Mouse (Mus musculus): ENCODE measurements around the gene Nuak2.
A peak's percentile ranks its signal among the peaks of the same experiment; 100 is the strongest.
"Not testable (repeated sequence)": the region's sequence is repeated elsewhere in the genome, so short reads cannot be mapped to it uniquely, and the experiment has no call there.

Nuak2 gene

DNA sequence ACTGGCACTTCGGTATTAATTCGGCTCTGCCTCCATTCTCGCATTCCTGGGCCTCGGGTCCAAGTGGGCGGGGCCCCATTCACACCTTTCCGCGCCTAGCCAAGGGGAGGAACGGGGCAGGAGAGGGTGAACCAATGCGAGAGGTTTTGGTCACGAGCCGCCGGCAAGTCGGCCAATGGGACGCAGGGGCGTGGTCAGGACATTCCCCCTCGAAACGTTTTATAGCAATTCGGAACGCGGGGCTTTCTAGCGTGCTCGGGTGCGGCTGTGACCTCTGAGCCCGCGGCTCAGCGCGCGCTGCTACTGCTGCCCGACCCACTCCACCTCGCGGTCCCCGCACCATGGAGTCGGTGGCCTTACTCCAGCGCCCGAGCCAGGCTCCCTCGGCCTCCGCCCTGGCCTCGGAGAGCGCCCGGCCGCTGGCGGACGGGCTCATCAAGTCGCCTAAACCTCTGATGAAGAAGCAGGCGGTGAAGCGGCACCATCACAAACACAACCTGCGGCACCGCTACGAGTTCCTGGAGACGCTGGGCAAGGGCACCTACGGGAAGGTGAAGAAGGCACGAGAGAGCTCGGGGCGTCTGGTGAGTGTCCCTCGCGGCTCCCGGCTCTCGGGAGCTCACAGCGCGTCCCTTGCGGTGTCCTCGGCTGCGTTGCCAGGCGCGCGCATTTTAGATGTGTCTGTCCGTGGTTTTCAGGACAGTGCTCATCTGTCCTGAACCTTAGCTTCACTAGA, at the start of gene Nuak2:
Gene Nuak2, plus strand, starts transcription at position 238 of the 736 bp plus-strand sequence.
- peak; percentile 84 for DNase-seq

DNA sequence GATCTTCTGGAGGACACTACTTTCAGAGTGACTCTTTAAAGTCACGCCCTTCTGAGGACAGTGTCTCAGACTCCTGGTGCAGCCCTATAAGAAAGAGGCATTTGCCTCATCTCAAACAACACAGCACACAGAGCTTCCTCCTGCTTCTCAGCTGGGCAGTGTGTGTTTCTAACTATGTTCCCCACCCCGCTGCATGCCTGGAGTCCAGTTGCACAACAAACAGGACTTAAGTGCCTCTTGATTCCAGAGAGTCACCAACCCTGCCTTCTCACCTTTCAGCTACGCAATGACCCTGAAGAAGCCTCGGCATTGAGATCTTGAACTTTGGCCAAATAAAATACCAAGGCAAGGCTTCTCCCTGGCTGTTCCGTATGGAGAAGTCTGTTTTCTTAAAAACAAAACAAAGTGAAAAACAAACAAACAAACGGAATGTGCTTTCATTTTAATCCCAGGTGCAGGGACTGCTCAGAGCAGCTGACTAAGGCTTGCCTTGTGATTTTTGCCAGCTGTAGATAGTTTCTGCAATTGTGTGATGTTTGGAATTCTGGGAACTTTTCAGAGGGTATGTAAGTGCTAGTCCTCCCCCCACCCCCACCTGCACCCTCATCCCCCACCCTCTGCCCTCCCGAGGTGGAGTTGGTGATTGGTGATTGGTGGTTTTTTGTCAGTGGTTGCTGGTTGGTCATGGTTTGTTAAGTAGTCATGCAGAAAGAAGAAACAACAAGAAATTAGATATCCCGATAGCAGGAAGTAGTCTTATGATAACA, 49.0 kb upstream of the Nuak2 start:
- no peak for DNase-seq

DNA sequence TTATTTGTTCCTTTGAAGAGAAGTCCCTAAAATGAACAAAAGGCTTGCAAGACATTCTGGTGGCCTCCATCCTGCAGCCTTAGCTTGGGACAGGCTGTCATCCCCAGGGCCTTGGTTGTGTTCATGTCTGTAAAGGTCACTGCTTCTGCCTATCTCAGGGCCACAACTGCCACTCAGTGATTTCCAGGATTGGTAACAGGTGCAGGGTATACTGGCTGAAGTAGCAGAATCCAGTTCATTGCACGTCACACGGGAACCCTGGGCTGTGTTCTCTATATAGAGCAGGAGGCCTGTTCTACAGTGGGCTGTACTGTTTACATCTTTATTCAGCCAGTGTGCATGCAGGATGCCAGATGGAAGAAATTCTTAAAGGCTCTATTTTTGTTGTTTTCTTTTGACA, 48.0 kb upstream of the Nuak2 start:
- DNase-seq, result peak; percentile 18

DNA sequence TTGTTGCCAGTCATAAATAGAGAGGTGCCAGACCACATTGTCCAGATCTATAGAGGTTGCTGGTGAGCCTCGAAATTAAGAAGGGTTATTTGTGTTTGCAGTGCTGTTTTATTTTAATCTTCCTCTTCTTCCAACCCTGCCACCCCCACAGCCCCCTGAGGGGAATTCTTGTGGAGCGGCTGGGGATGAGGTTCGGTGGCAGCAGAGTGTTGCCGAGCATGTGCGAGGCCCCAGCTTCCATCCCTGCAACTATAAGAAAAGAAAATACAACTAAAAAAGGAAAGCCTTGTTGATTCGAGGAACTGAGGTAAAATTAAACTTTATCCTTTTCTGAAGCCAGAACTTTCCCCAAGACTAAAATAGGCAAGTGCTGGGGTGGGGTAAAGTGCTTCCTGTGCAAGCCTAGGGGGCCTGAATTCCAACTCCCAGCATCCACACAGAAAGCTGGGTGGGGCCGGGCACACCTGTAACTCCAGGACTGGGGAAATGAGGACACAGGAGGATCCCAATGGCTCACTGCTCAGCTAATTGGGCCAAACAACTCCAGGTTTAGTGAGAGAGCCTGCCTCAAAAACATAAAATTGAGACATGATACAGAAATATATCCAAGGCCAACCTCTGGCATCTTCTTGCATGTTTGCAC, 47.4 kb upstream of the Nuak2 start:
- DNase-seq, result no peak

DNA sequence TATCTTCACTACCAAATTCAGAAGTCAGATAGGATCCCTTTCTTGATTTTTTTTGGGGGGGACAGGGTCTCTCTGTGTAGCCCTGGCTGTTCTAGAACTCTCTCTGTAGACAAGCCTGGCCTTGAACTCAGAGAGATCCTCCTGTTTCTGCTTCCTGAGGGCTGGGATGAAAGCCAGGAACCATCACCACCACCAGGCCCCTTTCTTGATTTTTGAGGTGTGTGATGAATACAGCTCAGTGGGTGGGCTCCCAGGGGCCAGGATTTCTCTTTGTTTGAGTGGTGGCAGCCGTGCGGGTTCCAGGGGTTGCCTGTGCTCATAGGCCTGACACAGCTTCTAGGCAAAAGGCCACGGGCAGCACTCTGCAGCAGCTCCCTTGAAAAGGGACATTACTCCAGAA, 44.7 kb upstream of the Nuak2 start:
- DNase-seq, result no peak

DNA sequence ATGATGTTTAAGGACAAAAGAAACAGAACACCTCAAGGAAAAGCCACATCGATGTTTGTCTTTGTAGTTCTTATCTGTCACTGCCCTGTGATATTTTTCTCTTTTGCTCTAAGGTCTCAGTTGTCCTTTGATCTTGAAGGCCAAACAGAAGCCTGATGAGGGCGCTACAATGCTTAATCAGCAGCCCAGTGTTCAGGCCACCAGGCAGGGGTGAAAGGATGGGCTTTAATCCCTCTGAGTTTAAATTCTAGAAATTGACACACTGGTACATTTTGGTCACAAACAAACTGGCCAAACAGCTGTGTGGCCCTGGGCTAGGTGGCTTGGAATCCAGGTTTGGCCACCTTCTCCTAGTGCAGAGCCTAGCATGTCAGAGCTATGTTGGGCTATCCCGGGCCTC, 39.2 kb upstream of the Nuak2 start:
- DNase-seq, result no peak

DNA sequence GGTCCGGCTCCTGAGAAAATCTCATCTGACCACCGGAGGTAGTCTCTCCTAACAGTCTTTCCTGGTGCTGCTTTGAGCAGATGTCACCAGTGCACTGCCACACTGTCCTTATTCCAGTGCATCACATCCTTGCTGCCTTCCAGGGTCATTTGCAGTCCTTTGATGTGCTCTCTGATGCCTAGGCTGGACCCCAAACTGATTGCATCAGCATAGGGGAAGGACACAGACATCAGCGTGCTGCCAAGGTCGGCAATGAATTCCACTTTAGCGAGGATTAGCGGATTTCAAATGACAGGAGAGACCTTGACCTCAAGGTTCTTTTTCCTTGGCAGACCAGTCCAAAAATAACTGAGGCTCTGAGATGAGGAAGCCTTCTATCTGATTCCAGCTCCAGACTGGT, 38.8 kb upstream of the Nuak2 start:
- no peak for DNase-seq

DNA sequence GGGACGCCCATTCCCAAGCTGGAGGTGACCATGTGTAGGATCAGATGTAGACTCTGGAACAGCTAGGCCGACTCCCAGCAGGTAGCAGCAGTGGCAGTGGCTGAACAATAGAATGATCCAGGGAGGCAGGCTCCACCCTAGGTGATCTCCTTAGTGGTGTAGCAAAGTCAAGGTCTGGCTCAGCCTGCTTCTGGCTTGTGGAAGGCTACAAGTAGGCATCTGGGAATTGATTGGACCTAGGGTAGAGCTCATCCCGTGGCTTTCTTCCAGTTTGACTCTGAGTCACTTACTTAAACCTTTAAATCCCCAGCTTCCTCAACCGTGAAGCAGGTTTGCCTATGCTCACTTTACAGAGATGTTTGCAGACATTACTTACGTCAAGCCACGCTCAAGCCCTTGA, 35.3 kb upstream of the Nuak2 start:
- not testable (repeated sequence) for DNase-seq

DNA sequence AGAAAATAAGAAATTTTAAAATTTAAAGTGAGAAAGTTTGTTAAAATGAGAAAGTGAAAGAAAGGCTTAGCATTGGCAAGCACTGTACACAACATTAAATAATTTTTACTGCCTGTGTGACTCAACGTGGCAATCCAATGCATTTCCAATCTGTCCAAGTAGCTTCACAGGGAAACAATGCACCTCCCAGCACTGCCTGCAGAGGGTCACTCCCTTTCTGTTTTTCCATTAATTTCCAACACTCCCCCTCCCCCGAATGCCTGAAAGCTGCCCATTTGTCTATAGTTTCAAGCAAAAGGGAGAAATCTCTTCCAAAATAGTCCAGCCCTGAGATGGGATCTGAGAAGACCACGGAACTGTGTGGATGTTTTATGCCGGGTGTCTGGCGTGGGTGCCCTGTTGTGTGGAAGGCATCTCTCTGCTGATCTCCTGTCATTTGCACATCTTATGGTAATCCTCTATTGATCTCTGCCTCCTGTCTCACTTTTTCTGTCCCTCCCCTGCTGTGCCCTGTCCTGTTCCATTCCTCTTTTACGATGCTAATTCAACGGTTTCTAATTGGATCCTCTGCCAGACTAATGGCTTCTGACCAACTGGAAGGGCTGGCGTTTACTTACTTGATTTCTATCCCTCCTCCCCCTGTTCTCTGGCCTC, 34.3 kb upstream of the Nuak2 start:
- DNase-seq, result no peak

DNA sequence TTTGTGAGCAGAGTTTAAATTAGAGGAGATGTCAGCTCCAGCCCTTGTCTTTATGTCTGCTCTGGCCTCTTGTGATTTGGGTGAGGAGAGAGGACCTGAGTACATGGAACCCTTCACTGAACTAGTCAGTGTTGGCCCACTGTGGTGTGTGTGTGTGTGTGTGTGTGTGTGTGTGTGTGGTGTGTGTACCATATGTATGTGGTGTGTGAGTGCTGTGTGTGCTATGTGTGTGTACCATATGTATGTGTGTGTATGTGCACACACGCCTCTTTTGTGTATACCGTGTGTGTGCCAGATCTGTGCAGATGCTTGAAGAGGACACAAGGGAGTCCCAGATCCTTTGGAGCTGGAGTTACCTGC, 33.8 kb upstream of the Nuak2 start:
- DNase-seq, result no peak

DNA sequence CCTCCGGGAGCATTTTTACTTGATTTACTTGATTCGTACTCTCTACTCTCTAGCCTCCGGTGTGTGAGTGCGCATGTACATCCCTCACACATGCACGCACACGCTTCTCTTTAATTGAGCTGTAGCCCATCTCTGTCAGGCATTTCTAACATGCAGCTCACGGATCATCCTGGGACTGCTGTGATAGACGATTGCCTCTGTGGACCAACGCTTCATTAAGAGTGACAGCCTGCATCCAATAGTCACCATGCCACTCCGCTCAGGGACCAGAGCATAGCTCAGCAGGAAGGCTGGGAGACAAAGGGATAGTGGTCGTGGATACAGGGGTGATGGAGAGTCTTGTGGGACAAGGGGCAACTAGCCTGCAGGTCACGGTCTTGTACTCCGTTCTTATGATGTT, 32.9 kb upstream of the Nuak2 start:
- DNase-seq, result no peak

DNA sequence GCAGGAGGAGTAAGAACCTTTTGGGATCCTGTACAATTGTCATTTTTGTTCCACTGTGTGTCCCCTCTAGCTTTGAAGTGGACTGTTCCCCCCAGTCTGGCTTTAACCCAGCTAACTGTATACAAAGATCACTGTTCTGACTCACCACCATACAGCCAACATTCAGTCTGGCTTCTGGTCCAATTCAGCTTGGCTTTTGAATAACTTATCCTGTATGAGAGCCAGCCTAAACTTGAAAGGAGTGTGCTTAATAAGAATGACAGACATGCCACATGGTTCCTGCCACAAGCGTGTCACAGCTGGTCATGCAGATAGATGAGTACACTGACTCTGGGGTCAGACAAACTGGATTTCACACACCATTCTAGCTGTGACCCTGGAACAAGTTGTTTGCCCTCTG, 29.2 kb upstream of the Nuak2 start:
- DNase-seq, result no peak

DNA sequence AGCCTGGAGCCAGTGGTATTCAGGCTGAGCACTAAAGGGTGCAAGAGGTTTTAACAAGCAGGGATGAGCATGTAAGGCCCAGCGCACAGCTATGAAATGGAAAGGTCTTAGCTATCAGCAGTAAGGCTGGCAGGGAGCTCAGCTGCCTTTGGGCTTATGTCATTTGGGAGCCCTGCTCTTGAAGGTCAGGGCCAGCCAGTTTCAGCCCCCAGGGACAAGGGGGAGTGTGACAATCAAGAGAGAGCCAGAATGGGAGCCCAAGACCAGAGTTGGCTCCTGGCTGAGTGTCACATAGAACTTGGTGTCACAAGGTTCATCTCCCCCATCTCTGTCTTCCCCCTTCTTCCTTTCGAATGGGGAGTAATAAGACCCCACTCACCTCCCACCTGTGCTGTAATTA, 28.5 kb upstream of the Nuak2 start:
- no peak for DNase-seq

DNA sequence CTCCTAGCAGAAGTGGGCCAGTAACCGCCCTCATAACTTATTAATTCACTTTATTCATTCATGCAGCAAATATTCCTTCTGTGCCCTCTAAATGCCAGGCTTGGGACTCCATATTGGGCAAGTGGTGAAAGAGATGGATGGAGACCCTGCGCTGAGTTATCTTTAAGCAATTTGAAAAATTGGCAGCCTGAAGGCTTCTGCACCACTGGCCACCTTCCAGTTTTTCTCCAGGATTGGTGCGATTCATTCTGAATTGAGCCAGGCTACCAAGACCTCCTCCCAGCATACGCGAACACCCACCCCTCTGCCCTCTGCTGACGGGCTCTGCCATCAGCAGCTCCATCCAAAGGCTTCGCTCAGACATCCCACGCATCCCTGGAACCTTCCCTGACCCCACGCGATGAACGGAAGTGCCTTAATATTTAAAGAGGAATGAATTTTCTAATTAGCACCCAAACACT, 27.9 kb upstream of the Nuak2 start:
- DNase-seq, result no peak

DNA sequence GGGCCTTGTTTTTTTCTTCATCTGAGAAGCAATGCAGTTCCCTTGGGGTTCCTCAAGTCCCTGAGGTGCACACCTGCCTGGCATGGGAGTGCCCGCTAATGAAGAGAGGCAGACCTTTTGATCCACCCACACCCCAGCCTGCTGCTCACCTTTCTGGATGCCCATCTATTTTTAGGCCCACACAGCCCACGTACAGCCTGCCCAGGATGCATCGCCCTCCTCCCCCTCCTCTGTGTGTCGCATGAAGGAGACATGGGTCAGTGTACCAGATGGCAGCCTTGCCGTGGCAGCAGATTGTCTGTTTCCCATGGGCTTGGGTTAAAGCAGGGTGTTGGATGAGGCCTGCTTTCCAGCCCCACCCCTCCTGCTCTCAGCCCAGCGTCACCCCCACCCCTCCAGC, 26.0 kb upstream of the Nuak2 start:
- DNase-seq, result no peak

DNA sequence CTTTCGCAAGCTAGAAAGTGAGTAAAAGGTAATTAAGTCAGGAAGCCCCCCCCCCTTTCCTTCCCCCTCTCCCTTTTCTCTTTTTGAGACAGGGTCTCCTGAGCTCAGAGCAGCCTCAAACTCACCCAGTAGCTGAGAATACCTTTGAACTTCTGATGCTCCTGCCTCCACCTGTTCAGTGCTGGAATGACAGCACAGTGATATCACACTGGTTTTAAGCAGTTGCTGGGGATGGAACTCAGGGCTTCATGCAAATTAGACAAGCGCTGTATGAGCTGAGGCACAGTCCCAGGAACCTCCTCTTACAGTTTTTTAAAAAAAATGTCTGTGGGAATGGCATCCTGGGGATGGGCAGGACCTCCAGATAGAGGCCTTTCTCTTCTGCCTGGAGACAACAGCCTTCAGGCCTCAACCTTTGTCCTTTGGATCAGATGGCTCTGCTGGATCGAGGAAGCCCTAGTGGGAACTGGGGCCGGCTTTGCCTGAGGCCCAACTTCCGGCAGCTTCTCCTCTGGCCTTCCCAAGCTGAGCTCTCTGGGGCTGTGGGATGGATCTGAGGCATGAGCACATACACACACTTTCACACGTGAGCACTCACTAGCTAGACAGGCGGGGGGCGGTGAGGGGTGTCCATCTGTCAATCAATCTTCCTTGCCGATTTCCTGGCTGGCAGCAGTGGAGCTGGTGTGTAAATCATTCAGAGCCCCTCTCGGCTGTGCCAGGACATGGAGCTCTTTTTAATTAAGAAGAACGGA, 24.8 kb upstream of the Nuak2 start:
- no peak for DNase-seq

DNA sequence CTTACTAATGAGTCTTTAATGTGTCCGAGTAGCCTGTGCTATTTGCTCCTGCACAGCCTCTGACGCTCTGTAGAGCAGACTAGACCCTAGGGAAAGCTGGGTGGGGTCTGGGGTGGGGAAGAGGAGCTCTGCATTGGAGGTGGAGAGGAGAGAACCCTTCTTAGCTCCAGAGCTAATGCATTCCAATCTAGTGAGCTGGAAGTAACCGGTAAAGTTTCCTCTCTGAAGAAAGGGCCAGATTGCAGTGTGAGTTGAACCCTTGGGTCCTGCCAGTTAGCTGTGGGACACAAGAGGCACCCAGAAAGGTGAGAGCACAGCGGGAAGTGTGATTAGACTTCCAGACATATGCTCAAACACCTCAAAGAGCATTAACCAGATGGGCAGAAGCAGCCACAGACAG, 24.2 kb upstream of the Nuak2 start:
- no peak for DNase-seq

DNA sequence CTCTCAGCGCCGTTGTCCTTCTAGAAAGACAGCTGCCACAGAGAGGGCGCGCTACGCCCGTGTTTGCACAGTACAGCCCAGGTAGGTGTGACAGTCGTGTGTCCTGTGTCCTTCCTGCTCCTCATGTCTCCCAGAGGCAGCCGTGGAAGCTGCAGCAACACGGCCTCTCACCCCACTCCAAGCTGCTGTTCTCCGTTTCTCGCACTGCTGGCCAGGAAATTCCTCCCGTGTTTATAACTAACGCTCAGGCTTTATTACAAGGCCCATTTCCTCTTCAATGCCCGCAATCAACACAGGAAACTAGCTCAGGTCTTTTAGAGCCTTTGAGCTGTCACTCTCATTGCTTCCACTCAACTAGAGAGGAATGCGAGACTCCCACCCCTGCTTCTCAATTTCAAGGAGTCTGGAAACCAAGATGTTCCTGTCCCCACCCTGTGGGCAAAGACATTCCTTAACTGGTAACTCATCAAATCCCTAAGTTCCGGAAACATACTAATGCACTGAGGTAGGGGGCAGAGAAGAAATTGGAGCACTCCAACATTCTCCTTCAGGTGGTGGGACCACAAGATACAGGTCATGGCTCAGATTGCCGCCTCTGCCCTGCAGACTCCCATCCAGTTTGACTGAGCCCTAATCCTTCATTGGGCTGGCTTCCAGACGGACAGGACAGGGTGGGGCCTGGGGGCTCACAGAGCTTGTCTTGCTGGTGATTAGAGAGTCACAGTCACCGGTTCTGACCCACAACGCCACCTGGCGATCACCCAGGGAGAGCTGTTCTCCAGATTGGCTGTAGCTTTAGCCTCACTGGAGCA, 23.4 kb upstream of the Nuak2 start:
- DNase-seq, result peak; percentile 32

DNA sequence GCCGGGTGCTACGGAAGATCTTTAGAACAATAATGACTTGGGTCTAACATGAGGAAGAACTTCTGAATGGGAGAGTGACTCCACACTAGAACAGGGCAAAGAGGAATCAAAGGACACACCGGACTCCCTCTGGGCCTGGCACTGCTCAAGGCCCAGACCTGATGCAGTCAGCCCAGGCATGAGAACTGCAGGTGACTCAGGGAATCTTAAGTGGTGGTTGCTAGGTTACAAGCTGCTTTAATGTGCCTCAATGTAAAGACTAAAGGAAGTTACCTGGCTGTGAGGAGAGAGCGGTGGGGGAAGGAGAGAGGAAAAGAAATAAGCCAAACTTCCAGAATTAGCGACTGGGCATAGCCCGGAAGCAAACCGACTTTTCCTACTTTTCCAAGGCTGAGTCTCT, 20.4 kb upstream of the Nuak2 start:
- DNase-seq, result no peak

DNA sequence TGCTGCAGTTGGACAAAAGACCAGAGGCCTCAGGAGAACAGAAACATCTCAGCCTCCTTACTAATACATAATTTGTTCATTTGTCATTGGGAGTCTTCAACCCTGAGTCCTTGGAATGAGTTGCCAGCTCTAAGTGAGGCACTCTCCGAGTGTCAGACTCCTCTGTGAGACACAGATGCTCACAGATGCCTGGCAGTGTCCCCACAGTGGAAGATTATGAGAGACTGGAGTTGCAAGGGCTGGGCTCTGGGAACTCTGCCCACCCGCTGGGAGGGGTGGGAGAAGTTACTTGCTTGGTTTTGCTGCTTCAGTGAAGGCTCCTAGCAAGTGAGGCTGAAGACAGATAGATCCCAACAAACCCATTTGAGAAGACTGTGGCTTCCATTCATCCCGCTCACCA, 19.9 kb upstream of the Nuak2 start:
- no peak for DNase-seq

DNA sequence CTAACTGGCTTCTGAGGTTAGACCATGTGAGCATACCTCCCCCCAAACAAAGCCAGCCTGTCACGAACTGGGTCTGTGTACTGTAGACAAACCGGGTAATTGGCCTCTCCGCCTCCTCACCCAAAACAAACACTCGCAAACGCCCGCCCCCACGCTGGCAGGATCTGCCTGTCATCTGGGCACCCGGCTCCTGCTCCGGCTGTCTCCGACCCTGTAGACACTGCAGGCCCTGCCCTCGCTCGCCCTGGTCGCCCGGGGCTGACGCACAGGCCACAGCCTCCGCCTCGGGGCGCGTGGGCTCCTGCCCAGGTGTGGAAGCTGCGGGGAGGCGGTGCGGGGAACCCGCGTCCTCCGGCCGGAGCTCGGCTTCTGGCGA, 17.5 kb upstream of the Nuak2 start, which contains the start of gene Klhdc8a:
Gene Klhdc8a, plus strand, starts transcription at position 202 of the 376 bp plus-strand sequence.
- peak; percentile 46 for DNase-seq
